Mouse (Mus musculus) monocyte, adult 5-6 weeks (primary cell): Measurements from ENCODE around the gene Dtx4. TPM values are rescaled to one million over a fixed set of nuclear protein-coding genes. Genes with fewer than 3 reads are reported as not detected.
"Not testable (repeated sequence)": the region's sequence is repeated elsewhere in the genome, so short reads cannot be mapped to it uniquely, and the experiment has no call there.

Source experiments
- ATAC-seq: fragments of 153-309, 156-312 bp; replicated peaks from 2 replicates; pipeline ENCODE4 v1.8.0; 2017; ENCODE audit warnings: mild to moderate bottlenecking; ENCODE audit not compliant: low TSS enrichment, insufficient number of reproducible peaks, severe bottlenecking, poor library complexity, low FRiP score
- total RNA-seq: library from RNA; stranded (forward); fragments of 200-1000, 200-491, 200-594 nt; gene quantifications from 3 replicates; pipeline ENCODE4 v1.2.3, GENCODE M21; 2017

Gene Dtx4
- total RNA-seq: 2.6 to 4.2 TPM (median 2.7 TPM) in 3 replicates

GRCm38 (mm10) chr19:12501370-12502347 lies at the start of gene Dtx4:
Gene Dtx4, minus strand, starts transcription at chr19:12501454.
- ATAC-seq: peak; percentile 99

- no peak for ATAC-seq
Measured at GRCm38 (mm10) chr19:12550005-12550942, 49.0 kb upstream of the Dtx4 start.

- ATAC-seq: 0 out of 2 replicates have a peak, but pooled peaks have one; percentile 50
Measured at GRCm38 (mm10) chr19:12549166-12549565, 47.9 kb upstream of the Dtx4 start.

GRCm38 (mm10) chr19:12545440-12545839 lies 44.2 kb upstream of the Dtx4 start, which contains the start of gene Fam111a:
Gene Fam111a, plus strand, starts transcription at chr19:12545740.
- ATAC-seq: not testable (repeated sequence)

- no peak for ATAC-seq
Measured at GRCm38 (mm10) chr19:12541644-12542043, 40.4 kb upstream of the Dtx4 start.

GRCm38 (mm10) chr19:12540727-12541126 lies 39.5 kb upstream of the Dtx4 start:
- no peak for ATAC-seq

- ATAC-seq: no peak
Measured at GRCm38 (mm10) chr19:12539975-12540374, 38.7 kb upstream of the Dtx4 start.

- ATAC-seq: no peak
Measured at GRCm38 (mm10) chr19:12537168-12537567, 35.9 kb upstream of the Dtx4 start.

- no peak for ATAC-seq
Measured at GRCm38 (mm10) chr19:12523377-12523776, 22.1 kb upstream of the Dtx4 start.

GRCm38 (mm10) chr19:12518541-12518890 lies 17.3 kb upstream of the Dtx4 start:
- ATAC-seq: no peak

GRCm38 (mm10) chr19:12517671-12518540 lies 16.7 kb upstream of the Dtx4 start:
- ATAC-seq: peak; percentile 73

- no peak for ATAC-seq
Measured at GRCm38 (mm10) chr19:12514621-12515020, 13.4 kb upstream of the Dtx4 start.

- ATAC-seq: no peak
Measured at GRCm38 (mm10) chr19:12502756-12503155, 1.5 kb upstream of the Dtx4 start.

- 0 out of 2 replicates have a peak, but pooled peaks have one; percentile 14 for ATAC-seq
Measured at GRCm38 (mm10) chr19:12500881-12501311, 358 bp downstream of the Dtx4 start.

- ATAC-seq: no peak
Measured at GRCm38 (mm10) chr19:12500124-12500523, 1.1 kb downstream of the Dtx4 start.

GRCm38 (mm10) chr19:12499485-12499884 lies 1.8 kb downstream of the Dtx4 start:
- ATAC-seq: no peak

GRCm38 (mm10) chr19:12498941-12499340 lies 2.3 kb downstream of the Dtx4 start:
- no peak for ATAC-seq

GRCm38 (mm10) chr19:12498321-12498720 lies 2.9 kb downstream of the Dtx4 start:
- no peak for ATAC-seq
